Mouse (Mus musculus): ENCODE measurements around the gene Tom1l1.

GRCm38 (mm10) chr11:90660662-90661061 lies 27.5 kb downstream of the Tom1l1 start:
- no peak for TF ChIP-seq EP300 (optimal IDR thresholded peaks at IDR 0.05)
- TF ChIP-seq CTCF (IDR thresholded peaks at IDR 0.05; ENCODE audit: low read depth), result no peak
